Mouse (Mus musculus) heart, embryonic 10.5 days (tissue): ENCODE measurements at regions not wholly inside any gene's neighbourhood (a gene's known extent, or its start where the extent isn't known, plus 50 kb on each side); places are given as distances from the start of the nearest gene placed in this dataset.

Source experiments
- DNase-seq: peaks from one replicate; pipeline ENCODE4 v3.0.0-alpha.2; 2017; ENCODE audit warnings: low spot score
- H3K27ac ChIP-seq: fragments of 300-500 bp; sonication (generic); 2 replicates; pipeline ENCODE4 v1.5.1; 2016; ENCODE audit warnings: mild to moderate bottlenecking
- H3K27me3 ChIP-seq: fragments of 300-500 bp; sonication (generic); 2 replicates; pipeline ENCODE4 v1.6.1; 2016; ENCODE audit warnings: mild to moderate bottlenecking; ENCODE audit not compliant: poor library complexity, insufficient read depth, severe bottlenecking
- H3K36me3 ChIP-seq: fragments of 300-500 bp; sonication (generic); 2 replicates; pipeline ENCODE4 v1.6.1; 2016; ENCODE audit warnings: mild to moderate bottlenecking, moderate library complexity
- H3K4me1 ChIP-seq: fragments of 300-500 bp; sonication (generic); 2 replicates; pipeline ENCODE4 v1.6.1; 2016; ENCODE audit warnings: mild to moderate bottlenecking
- H3K4me3 ChIP-seq: fragments of 300-500 bp; sonication (generic); 2 replicates; pipeline ENCODE4 v1.5.1; 2016; ENCODE audit warnings: mild to moderate bottlenecking, moderate library complexity
- H3K9me3 ChIP-seq: fragments of 300-500 bp; sonication (generic); 2 replicates; pipeline ENCODE4 v1.6.1; 2016; ENCODE audit warnings: mild to moderate bottlenecking, moderate library complexity

GRCm38 (mm10) chr6:20137546-20137945, 1077.8 kb upstream of the Kcnd2 start:
- Histone ChIP-seq H3K9me3 (no peaks in the 10 kb centered on the region), H3K4me3 (no peak overlapping the region), H3K36me3 (no peaks in the 10 kb centered on the region)

More at GRCm38 (mm10) chr6:20137546-20137945, 1077.8 kb upstream of the Kcnd2 start:
- Histone ChIP-seq H3K27ac (no peak overlapping the region), H3K4me1 (no peaks in the 10 kb centered on the region), H3K27me3 (no peaks in the 10 kb centered on the region)
- no peak for DNase-seq
